Mouse (Mus musculus): ENCODE measurements around the gene Ncapd3.

Ncapd3 gene

GRCm38 (mm10) chr9:27029022-27029827, 750 bp upstream of the Ncapd3 start:
- in situ Hi-C loops (cut with MboI; ENCODE audit: low pct_unique_long_range_greater_than_20kb in 1 of 2, low sequenced_read_pairs in 2 of 2, unreplicated experiment in 1 of 2) = no loop called here

- in situ Hi-C loops (cut with MboI; ENCODE audit: low pct_unique_long_range_greater_than_20kb in 1 of 2, low sequenced_read_pairs in 2 of 2, unreplicated experiment in 1 of 2) = no loop called here
These were observed 757 bp downstream of the Ncapd3 start for GRCm38 (mm10) chr9:27030763-27031100.

- in situ Hi-C loops (cut with MboI; ENCODE audit: low pct_unique_long_range_greater_than_20kb in 1 of 2, low sequenced_read_pairs in 2 of 2, unreplicated experiment in 1 of 2) = no loop called here
These were observed 13.9 kb downstream of the Ncapd3 start for GRCm38 (mm10) chr9:27043892-27044291.

DNA sequence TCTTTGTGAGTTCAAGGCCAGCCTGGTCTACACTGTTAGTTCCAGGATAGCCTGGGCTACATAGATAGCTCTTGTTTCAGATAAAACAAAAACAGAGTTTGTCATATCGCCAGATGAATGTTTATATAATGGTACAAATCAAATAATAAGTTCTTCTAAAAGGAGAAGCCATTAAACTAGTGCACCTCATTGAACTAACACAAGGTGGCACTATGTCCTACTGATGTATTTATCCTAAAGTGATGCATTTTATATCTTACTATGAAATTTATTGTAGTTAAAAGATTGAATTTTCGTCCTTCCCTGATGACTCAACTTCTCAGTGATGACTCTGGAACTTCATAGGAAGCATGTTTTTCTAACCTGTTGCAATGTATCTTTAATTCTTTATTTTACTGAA, 19.5 kb downstream of the Ncapd3 start:
- in situ Hi-C loops (cut with MboI; ENCODE audit: low pct_unique_long_range_greater_than_20kb in 1 of 2, low sequenced_read_pairs in 2 of 2, unreplicated experiment in 1 of 2) = no loop called here

DNA sequence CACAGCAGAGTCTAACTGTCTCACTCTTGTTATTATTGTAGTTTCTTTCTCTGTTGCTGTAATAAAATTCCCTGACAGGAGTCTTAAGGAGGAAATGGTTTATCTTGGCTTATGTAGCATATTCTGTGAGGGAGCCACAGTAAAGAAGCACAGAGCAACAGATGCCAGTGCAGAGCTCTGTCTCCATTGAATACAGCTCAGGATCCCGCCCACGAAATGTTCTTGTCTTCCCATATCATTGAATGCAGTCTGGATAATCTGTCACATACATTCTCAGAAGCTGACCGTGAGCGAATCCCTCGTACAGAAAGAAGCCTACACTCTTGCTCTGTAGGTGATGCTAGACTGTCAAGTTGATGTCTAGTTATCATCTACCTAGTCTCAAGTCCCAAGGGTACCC, 28.4 kb downstream of the Ncapd3 start:
- in situ Hi-C loops (cut with MboI; ENCODE audit: low pct_unique_long_range_greater_than_20kb in 1 of 2, low sequenced_read_pairs in 2 of 2, unreplicated experiment in 1 of 2) = no loop called here

- in situ Hi-C loops (cut with MboI; ENCODE audit: low pct_unique_long_range_greater_than_20kb in 1 of 2, low sequenced_read_pairs in 2 of 2, unreplicated experiment in 1 of 2) = no loop called here
These were observed 40.9 kb downstream of the Ncapd3 start for GRCm38 (mm10) chr9:27070895-27071294.

DNA sequence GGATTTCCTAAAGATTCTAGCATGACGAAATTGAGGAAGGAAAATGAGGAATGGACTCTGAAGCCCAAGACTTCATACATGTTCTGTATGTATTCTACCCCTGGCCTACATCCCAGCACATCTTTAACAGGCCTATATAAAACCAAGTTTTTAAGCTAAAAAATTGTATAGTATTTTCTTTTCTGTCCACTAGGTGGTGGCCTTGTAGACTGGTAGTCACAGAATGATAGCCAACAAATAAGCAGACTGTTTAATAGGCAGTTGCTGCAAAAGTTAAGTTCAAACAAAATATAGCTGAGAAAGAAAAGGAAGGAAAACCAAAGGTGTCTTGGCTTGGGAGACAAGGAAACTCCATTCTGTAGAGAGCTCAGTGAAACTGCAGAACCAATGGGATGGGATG, 44.7 kb downstream of the Ncapd3 start:
- in situ Hi-C loops (cut with MboI; ENCODE audit: low pct_unique_long_range_greater_than_20kb in 1 of 2, low sequenced_read_pairs in 2 of 2, unreplicated experiment in 1 of 2) = no loop called here

DNA sequence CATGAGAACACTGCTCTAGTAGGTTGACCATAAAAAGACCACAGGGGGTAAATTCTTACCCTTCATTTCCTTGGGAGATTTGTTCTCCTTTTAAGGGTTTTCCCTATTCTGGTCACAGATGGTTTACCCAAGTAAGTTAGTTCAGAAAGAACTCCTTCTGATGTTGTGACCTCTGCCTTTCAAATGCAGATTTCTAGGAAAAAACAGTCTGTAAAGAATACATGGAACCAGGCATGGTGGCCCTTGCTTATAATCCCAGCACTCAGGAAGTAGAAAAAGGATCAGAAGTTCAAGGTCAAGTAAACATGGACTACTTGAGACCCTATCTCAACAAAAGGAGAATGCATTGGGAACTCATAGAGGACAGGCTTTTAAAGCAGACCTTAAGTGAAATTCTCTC, 45.8 kb downstream of the Ncapd3 start:
- in situ Hi-C loops (cut with MboI; ENCODE audit: low pct_unique_long_range_greater_than_20kb in 1 of 2, low sequenced_read_pairs in 2 of 2, unreplicated experiment in 1 of 2) = no loop called here

- in situ Hi-C loops (cut with MboI; ENCODE audit: low pct_unique_long_range_greater_than_20kb in 1 of 2, low sequenced_read_pairs in 2 of 2, unreplicated experiment in 1 of 2) = no loop called here
These were observed 56.3 kb downstream of the Ncapd3 start for GRCm38 (mm10) chr9:27086256-27086655.

- in situ Hi-C loops (cut with MboI; ENCODE audit: low pct_unique_long_range_greater_than_20kb in 1 of 2, low sequenced_read_pairs in 2 of 2, unreplicated experiment in 1 of 2) = no loop called here
These were observed 57.4 kb downstream of the Ncapd3 start for GRCm38 (mm10) chr9:27087402-27087801.

DNA sequence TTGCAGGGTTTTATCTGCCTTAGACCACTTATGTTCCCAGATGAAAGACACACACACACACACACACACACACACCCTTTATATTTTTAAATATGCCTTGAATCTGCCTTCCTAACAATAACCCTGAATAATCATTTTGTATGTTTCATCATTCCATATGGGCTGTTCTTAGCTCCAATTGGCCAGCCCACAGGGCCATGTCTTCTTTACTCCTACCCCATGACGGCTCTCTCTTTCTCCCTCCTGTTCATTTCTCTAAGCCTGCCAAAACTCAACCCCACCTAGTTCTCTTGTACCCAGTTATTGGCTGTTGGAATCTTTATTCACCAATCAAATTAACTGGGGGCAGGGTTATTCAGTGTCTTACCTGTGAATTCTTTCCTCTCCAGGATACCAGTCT, 60.2 kb downstream of the Ncapd3 start:
- in situ Hi-C loops (cut with MboI; ENCODE audit: low pct_unique_long_range_greater_than_20kb in 1 of 2, low sequenced_read_pairs in 2 of 2, unreplicated experiment in 1 of 2) = no loop called here

- in situ Hi-C loops (cut with MboI; ENCODE audit: low pct_unique_long_range_greater_than_20kb in 1 of 2, low sequenced_read_pairs in 2 of 2, unreplicated experiment in 1 of 2) = no loop called here
These were observed 61.1 kb downstream of the Ncapd3 start for GRCm38 (mm10) chr9:27090801-27091775.

DNA sequence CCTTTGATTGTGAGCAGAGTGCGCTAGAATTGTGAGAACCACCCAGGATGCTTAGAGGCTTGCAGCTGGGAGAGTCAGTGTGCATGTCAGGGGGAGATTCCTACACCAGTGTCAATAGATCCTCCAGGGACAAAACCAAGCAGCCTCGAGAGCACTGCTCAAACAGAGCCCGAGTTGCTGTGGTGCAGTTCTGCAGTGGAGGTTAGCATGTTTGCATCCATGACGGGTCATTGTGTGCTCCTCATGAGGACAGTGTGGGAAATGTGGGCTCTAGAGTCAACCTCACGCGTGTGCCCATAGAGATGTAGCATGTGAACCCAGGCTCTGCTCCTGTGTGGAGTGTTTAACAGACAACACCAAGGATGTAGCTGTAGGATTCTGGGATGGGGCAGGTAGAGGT, 62.9 kb downstream of the Ncapd3 start:
- in situ Hi-C loops (cut with MboI; ENCODE audit: low pct_unique_long_range_greater_than_20kb in 1 of 2, low sequenced_read_pairs in 2 of 2, unreplicated experiment in 1 of 2) = no loop called here

GRCm38 (mm10) chr9:27098092-27098491, 68.1 kb downstream of the Ncapd3 start:
- in situ Hi-C loops (cut with MboI; ENCODE audit: low pct_unique_long_range_greater_than_20kb in 1 of 2, low sequenced_read_pairs in 2 of 2, unreplicated experiment in 1 of 2) = no loop called here

DNA sequence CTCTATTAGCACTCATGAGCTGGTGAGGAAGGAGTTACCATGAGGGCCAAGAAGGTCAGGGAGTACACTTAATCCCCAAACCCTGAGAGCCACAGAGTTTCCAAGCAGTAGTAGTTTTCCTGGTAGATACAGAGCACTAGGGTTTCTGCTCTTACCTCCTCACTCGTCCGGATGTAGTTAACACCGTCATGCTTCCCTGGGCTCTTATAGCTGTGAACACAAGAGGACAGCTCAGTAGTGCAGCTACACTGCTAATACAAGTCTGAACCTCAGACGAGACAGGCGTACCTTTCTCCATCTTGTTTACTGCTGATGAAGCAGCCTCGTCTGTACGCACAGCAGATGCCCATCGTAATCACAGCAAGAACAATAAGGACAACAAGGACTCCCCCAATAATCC, 68.6 kb downstream of the Ncapd3 start:
- in situ Hi-C loops (cut with MboI; ENCODE audit: low pct_unique_long_range_greater_than_20kb in 1 of 2, low sequenced_read_pairs in 2 of 2, unreplicated experiment in 1 of 2) = no loop called here

DNA sequence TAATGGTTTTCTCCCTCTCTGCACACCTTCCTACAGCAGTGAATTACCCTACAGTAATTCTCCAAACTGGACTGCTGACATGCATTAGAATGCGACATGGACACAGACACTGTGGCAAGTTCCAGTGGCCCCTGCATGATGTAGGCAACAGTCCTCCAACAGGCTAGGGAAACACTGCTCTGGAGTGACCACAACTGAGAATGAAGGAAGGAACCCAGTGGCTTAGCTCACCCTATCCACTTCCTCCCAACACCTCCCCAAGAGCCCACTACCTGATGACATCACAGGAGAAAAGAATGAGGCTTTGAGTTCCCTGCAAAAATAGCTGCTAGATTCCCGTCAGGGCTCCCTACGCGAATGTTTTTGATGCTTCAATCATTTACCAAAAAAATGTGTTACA, 69.5 kb downstream of the Ncapd3 start:
- in situ Hi-C loops (cut with MboI; ENCODE audit: low pct_unique_long_range_greater_than_20kb in 1 of 2, low sequenced_read_pairs in 2 of 2, unreplicated experiment in 1 of 2) = no loop called here

GRCm38 (mm10) chr9:27101466-27101865, 71.5 kb downstream of the Ncapd3 start:
- in situ Hi-C loops (cut with MboI; ENCODE audit: low pct_unique_long_range_greater_than_20kb in 1 of 2, low sequenced_read_pairs in 2 of 2, unreplicated experiment in 1 of 2) = no loop called here

DNA sequence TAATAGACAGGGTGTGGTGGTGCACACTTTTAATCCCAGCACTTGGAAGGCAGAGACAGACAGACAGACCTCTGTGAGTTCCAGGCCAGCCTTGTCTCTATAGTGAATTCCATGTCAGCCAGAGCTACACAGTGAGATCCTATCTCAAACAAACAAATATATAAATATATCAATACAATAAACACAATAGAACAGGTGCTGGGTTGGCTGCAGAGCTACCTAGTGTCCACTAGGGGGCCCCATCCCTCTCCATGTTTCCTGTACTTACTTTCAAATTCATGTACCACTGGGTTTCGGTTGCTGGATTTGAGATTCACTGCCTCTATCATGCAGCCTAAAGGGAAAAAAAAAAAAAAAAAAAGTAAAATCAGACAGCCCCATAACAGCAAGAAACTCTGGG, 76.1 kb downstream of the Ncapd3 start:
- in situ Hi-C loops (cut with MboI; ENCODE audit: low pct_unique_long_range_greater_than_20kb in 1 of 2, low sequenced_read_pairs in 2 of 2, unreplicated experiment in 1 of 2) = no loop called here

GRCm38 (mm10) chr9:27108451-27108850, 78.5 kb downstream of the Ncapd3 start:
- in situ Hi-C loops (cut with MboI; ENCODE audit: low pct_unique_long_range_greater_than_20kb in 1 of 2, low sequenced_read_pairs in 2 of 2, unreplicated experiment in 1 of 2) = no loop called here
